Mouse (Mus musculus): ENCODE data around the gene Ndufa1.
A peak's percentile ranks its signal among the peaks of the same experiment; 100 is the strongest.
"Not testable (repeated sequence)": the region's sequence is repeated elsewhere in the genome, so short reads cannot be mapped to it uniquely, and the experiment has no call there.

Ndufa1 gene

GRCm38 (mm10) chrX:37191105-37191743, at the start of gene Ndufa1, which contains the start of gene Rnf113a1:
Ndufa1 (minus strand) TSS chrX:37191163.
Rnf113a1 (plus strand) TSS chrX:37191245.
- DNase-seq = peak; percentile 81

- not testable (repeated sequence) for DNase-seq
These were observed 31.2 kb upstream of the Ndufa1 start, which contains the start of gene Rhox1 for GRCm38 (mm10) chrX:37222158-37222557. Rhox1 (minus strand) TSS chrX:37222258.

DNA sequence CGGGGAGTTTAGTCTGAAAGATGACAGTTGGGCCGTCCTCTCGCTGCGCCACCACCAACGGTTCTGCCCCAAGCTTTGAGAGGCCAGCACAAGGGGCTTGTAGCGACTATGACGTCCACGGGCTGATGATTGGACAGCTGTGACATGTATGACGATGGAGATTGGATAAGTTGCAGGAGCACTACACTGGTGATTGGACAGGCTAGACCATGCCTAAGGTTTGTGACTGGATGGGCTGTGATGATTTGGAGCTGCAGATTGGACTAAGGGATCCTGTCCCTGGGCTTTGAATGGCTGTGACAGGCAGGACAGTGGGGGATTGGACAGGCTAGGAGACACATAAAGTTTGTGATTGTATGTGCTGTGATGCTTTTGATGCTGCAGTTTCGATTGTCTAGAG, 20.0 kb upstream of the Ndufa1 start, which contains the start of gene Gm9:
Gene Gm9, minus strand, starts transcription at position 101 of the 400 bp plus-strand sequence.
- no peak for DNase-seq

GRCm38 (mm10) chrX:37198676-37199075, 7.7 kb upstream of the Ndufa1 start:
- no peak for DNase-seq

- DNase-seq = no peak
These were observed 899 bp upstream of the Ndufa1 start for GRCm38 (mm10) chrX:37191744-37192379.

- no peak for DNase-seq
These were observed 233 bp downstream of the Ndufa1 start for GRCm38 (mm10) chrX:37190755-37191104.

- not testable (repeated sequence) for DNase-seq
These were observed 6.6 kb downstream of the Ndufa1 start for GRCm38 (mm10) chrX:37184401-37184800.

DNA sequence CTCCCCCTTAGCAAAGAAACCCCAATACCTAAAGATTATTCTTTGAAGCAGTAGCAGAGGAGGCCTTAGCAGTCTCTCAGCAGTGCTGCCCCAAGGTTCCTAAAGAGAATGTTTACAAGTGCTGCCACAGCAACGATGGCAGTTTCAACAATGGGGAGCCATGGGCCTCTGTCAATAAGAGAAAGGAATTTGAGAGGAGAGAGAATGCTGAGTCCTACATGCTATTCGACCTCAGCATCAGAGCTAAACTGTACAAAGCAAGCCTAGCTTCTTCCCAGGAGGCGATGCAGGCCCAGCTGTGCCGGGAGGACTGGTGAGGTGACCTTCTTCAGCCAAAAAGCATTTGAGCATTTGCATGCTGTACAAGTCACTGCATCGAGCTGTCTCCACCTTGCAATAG, 22.2 kb downstream of the Ndufa1 start, which contains the start of gene Akap14:
Gene Akap14, minus strand, starts transcription at position 101 of the 400 bp plus-strand sequence.
- no peak for DNase-seq

DNA sequence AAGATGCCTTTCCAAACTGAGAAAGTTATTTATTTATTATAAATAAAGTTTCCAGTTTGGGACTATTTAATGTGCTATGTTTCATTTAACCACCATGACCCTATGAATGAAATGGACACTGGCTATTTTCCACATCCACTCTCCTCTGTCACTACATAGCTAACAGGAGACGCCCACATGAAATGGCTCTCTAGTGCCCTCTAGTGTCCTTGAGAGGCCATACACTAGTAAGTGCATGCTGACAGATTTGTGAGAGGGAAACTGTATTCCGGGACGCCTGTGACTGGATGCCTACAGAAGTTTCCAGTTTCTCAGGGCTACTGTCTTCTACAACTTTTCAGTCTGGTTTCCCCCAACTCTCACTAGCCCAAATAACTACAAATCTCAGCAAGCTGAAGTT, 23.9 kb downstream of the Ndufa1 start:
- DNase-seq = peak; percentile 45

DNA sequence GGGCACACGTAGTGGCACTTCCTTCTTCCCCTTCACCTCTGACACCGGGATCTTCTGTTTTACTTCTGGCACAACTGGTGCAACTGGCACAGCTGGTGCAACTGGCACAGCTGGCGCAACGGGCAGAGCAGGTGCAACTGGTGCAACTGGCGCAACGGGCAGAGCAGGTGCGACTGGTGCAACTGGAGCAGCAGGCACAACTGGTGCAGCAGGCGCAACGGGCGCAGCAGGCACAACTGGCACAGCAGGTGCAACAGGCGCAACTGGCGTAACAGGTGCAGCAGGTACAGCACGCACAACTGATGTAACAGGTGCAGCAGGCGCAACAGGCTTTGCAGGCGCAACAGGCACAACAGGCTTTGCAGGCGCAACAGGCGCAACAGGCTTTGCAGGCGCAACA, 27.8 kb downstream of the Ndufa1 start:
- no peak for DNase-seq

DNA sequence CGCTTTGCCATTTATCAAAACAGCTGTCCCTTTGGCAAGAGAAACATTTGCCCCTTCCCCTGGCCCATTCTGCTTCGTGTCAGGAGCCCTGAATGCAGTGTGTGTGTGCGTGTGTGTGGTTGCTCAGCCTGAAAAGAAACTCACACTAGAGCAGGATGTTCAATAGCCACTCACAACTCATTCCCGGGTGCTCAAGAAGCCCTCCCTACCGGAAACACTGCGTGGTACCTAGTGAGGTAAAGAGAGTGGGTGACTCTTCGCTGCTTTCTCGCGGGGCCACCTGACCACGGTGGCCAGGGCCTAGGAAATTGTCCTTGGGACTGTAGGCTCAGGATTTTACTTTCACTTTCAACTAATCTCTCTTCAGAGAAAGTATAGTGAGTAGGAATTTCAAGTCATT, 29.8 kb downstream of the Ndufa1 start:
- DNase-seq = no peak

GRCm38 (mm10) chrX:37157839-37158238, 33.1 kb downstream of the Ndufa1 start:
- DNase-seq = no peak

GRCm38 (mm10) chrX:37144954-37145353, 46.0 kb downstream of the Ndufa1 start:
- DNase-seq = peak; percentile 10

- not testable (repeated sequence) for DNase-seq
These were observed 46.5 kb downstream of the Ndufa1 start for GRCm38 (mm10) chrX:37144498-37144897.

- no peak for DNase-seq
These were observed 49.2 kb downstream of the Ndufa1 start for GRCm38 (mm10) chrX:37141732-37142131.

All from kidney, adult 9 months (tissue).